Mouse (Mus musculus) CH12.LX (cell line): ENCODE data around the gene Prkcq. TPM values are rescaled to one million over a fixed set of nuclear protein-coding genes. Genes with fewer than 3 reads are reported as not detected.

Experiments
- DNase-seq: peaks from one replicate; pipeline ENCODE4 v3.0.0-alpha.2; 2013; ENCODE audit errors: extremely low read depth
- H3K27ac ChIP-seq: 2 replicates; pipeline ENCODE4 v1.5.1; 2012; ENCODE audit warnings: low read depth, mild to moderate bottlenecking, control low read depth, moderate library complexity; ENCODE audit not compliant: insufficient read depth
- H3K27me3 ChIP-seq: replicated peaks from 2 replicates; pipeline ENCODE3; 2012; ENCODE audit warnings: inconsistent platforms
- H3K36me3 ChIP-seq, 2 experiments: replicated peaks in 1 of 2; 2 replicates each; pipeline versions ENCODE3 to v1.6.1; 2012; ENCODE audit warnings: inconsistent platforms in 1 of 2, low read length in 1 of 2, mild to moderate bottlenecking in 1 of 2, mixed read lengths in 1 of 2, moderate library complexity in 1 of 2; ENCODE audit not compliant: control insufficient read depth in 1 of 2, insufficient read depth in 1 of 2
- H3K4me1 ChIP-seq, 2 experiments: 2 replicates each; pipeline ENCODE4 v1.6.1; 2012; ENCODE audit warnings: inconsistent platforms in 1 of 2, moderate library complexity in 1 of 2; ENCODE audit not compliant: insufficient read depth in 2 of 2, control insufficient read depth in 1 of 2
- H3K4me2 ChIP-seq: 2 replicates; pipeline ENCODE4 v1.6.1; 2012; ENCODE audit warnings: low read depth, mild to moderate bottlenecking, control low read depth; ENCODE audit not compliant: poor library complexity, insufficient read depth, severe bottlenecking
- H3K4me3 ChIP-seq, 3 experiments: fragments of 150-350 bp in 1 of 3; sonication (generic) in 1 of 3; replicated peaks in 1 of 3; 2 replicates each; pipeline versions ENCODE3 to v1.5.1; 2011 to 2012; ENCODE audit warnings: low read depth in 2 of 3, low read length in 2 of 3, mild to moderate bottlenecking in 2 of 3, moderate library complexity in 2 of 3, control low read depth in 1 of 3, improper control_type of control experiment in 1 of 3, inconsistent platforms in 1 of 3, mixed read lengths in 1 of 3; ENCODE audit not compliant: poor library complexity in 1 of 3
- H3K79me2 ChIP-seq: replicated peaks from 2 replicates; pipeline ENCODE4 v1.6.1; 2012; ENCODE audit warnings: mild to moderate bottlenecking, moderate library complexity; ENCODE audit not compliant: control insufficient read depth, poor library complexity, insufficient read depth, severe bottlenecking; ENCODE audit errors: extremely low read depth
- H3K9ac ChIP-seq: 2 replicates; pipeline ENCODE4 v1.6.1; 2012; ENCODE audit warnings: low read depth, mild to moderate bottlenecking, control low read depth, moderate library complexity; ENCODE audit not compliant: insufficient read depth
- H3K9me3 ChIP-seq: replicated peaks from 2 replicates; pipeline ENCODE3; 2012; ENCODE audit warnings: low read length, inconsistent platforms, mixed read lengths
- CHD1 ChIP-seq: IDR thresholded peaks from 2 replicates; pipeline ENCODE4 v1.6.1; 2012; ENCODE audit warnings: low read depth, low read length, improper control_type of control experiment, inconsistent platforms
- CHD2 ChIP-seq: IDR thresholded peaks from 2 replicates; pipeline ENCODE4 v1.6.1; 2011; ENCODE audit warnings: low read length, improper control_type of control experiment
- E2F4 ChIP-seq: IDR thresholded peaks from 2 replicates; pipeline ENCODE4 v1.6.1; 2011; ENCODE audit warnings: low read depth, low read length, improper control_type of control experiment; ENCODE audit not compliant: insufficient replicate concordance
- ELF1 ChIP-seq: IDR thresholded peaks from 2 replicates; pipeline ENCODE4 v1.6.1; 2014; ENCODE audit warnings: low read depth, mild to moderate bottlenecking, inconsistent platforms, low read length, improper control_type of control experiment
- EP300 ChIP-seq: IDR thresholded peaks from 2 replicates; pipeline ENCODE4 v1.6.1; 2011; ENCODE audit warnings: low read length, improper control_type of control experiment
- ETS1 ChIP-seq: conservative IDR thresholded peaks from 2 replicates; pipeline ENCODE4 v1.6.1; 2012; ENCODE audit warnings: low read depth, mild to moderate bottlenecking, inconsistent platforms, low read length, improper control_type of control experiment, moderate library complexity
- GABPA ChIP-seq: IDR thresholded peaks from 2 replicates; pipeline ENCODE4 v1.6.1; 2012; ENCODE audit warnings: low read depth, low read length, improper control_type of control experiment, inconsistent platforms; ENCODE audit not compliant: insufficient replicate concordance
- HCFC1 ChIP-seq: IDR thresholded peaks from 2 replicates; pipeline ENCODE4 v1.6.1; 2012; ENCODE audit warnings: low read depth, mild to moderate bottlenecking, inconsistent platforms, low read length, improper control_type of control experiment
- IRF4 ChIP-seq: IDR thresholded peaks from 2 replicates; pipeline ENCODE4 v1.6.1; 2014; ENCODE audit warnings: low read depth, mild to moderate bottlenecking, inconsistent platforms, low read length, improper control_type of control experiment
- JUN ChIP-seq: IDR thresholded peaks from 2 replicates; pipeline ENCODE4 v1.6.1; 2011; ENCODE audit warnings: low read depth, mild to moderate bottlenecking, low read length, improper control_type of control experiment, moderate library complexity; ENCODE audit not compliant: insufficient read depth
- MAFK ChIP-seq: IDR thresholded peaks from 2 replicates; pipeline ENCODE4 v1.6.1; 2011; ENCODE audit warnings: low read length, improper control_type of control experiment; ENCODE audit not compliant: insufficient replicate concordance
- MEF2A ChIP-seq: IDR thresholded peaks from 2 replicates; pipeline ENCODE4 v1.6.1; 2014; ENCODE audit warnings: low read depth, mild to moderate bottlenecking, inconsistent platforms, low read length, improper control_type of control experiment, borderline replicate concordance
- MXI1 ChIP-seq: IDR thresholded peaks from 2 replicates; pipeline ENCODE4 v1.6.1; 2011; ENCODE audit warnings: mild to moderate bottlenecking, low read depth, low read length, improper control_type of control experiment
- NELFE ChIP-seq: IDR thresholded peaks from 2 replicates; pipeline ENCODE4 v1.6.1; 2011; ENCODE audit warnings: low read depth, low read length, improper control_type of control experiment
- NRF1 ChIP-seq: IDR thresholded peaks from 2 replicates; pipeline ENCODE4 v1.6.1; 2014; ENCODE audit warnings: low read depth, mild to moderate bottlenecking, inconsistent platforms, low read length, improper control_type of control experiment, moderate library complexity
- PAX5 ChIP-seq: IDR thresholded peaks from 2 replicates; pipeline ENCODE4 v1.6.1; 2012; ENCODE audit warnings: low read length, inconsistent platforms, mixed read lengths
- POLR2A ChIP-seq: IDR thresholded peaks from 2 replicates; pipeline ENCODE4 v1.6.1; 2011; ENCODE audit warnings: low read depth, mild to moderate bottlenecking, improper control_type of control experiment, low read length
- SIN3A ChIP-seq: IDR thresholded peaks from 2 replicates; pipeline ENCODE4 v1.6.1; 2012; ENCODE audit warnings: low read length, improper control_type of control experiment, inconsistent platforms
- SMC3 ChIP-seq: IDR thresholded peaks from 2 replicates; pipeline ENCODE4 v1.6.1; 2011; ENCODE audit warnings: low read depth, low read length, improper control_type of control experiment
- TBP ChIP-seq: conservative IDR thresholded peaks from 2 replicates; pipeline ENCODE4 v1.6.1; 2011; ENCODE audit warnings: low read depth, low read length, improper control_type of control experiment
- TCF12 ChIP-seq: IDR thresholded peaks from 2 replicates; pipeline ENCODE4 v1.6.1; 2014; ENCODE audit warnings: low read depth, mild to moderate bottlenecking, inconsistent platforms, low read length, improper control_type of control experiment
- USF2 ChIP-seq: conservative IDR thresholded peaks from 2 replicates; pipeline ENCODE4 v1.6.1; 2011; ENCODE audit warnings: low read depth, low read length, improper control_type of control experiment
- ZC3H11A ChIP-seq: IDR thresholded peaks from 2 replicates; pipeline ENCODE4 v1.6.1; 2012; ENCODE audit warnings: low read depth, mild to moderate bottlenecking, inconsistent platforms, low read length, improper control_type of control experiment
- dilution Hi-C: fragments of 300-500 bp; cut with MboI; formaldehyde crosslinking; loops from 2 replicates; pipeline ENCODE4 v1.14.3; 2020; ENCODE audit warnings: low sequenced_read_pairs; ENCODE audit not compliant: extremely low pct_unique_long_range_greater_than_20kb, extremely low pct_ligation_motif_present
- in situ Hi-C: fragments of 300-500 bp; cut with MboI; formaldehyde crosslinking; loops from 3 replicates; pipeline ENCODE4 v1.14.3; 2019; ENCODE audit warnings: low sequenced_read_pairs, low pct_ligation_motif_present, low pct_unique_long_range_greater_than_20kb, mixed read lengths
- polyA plus RNA-seq: library from polyadenylated mRNA; unstranded; fragments of >175 nt; gene quantifications from 2 replicates; pipeline ENCODE4 v1.2.1, GENCODE M21; 2012; ENCODE audit warnings: low read depth; ENCODE audit not compliant: insufficient read length
- total RNA-seq, 2 experiments: library from RNA; depleted of rRNA; stranded (reverse); fragments of 300-350 nt in 1 of 2; fragments of >200 nt in 1 of 2; gene quantifications; 2 replicates each; pipeline ENCODE4 v1.2.3; 2012 to 2014

The Prkcq gene
- total and polyA plus RNA-seq, 3 experiments: not detected

GRCm38 (mm10) chr2:11231988-11232387 lies 60.1 kb downstream of the Prkcq start:
- dilution Hi-C loops: no loop called here
- no peak for DNase-seq
- H3K9ac ChIP-seq: no peak overlapping the region
- in situ Hi-C loops: no loop called here
- no peaks in the 10 kb centered on the region for H3K27me3 ChIP-seq
- H3K4me2 ChIP-seq: no peak overlapping the region
- H3K79me2 ChIP-seq: no peaks in the 10 kb centered on the region
- H3K4me3 ChIP-seq: no peak overlapping the region
- H3K9me3 ChIP-seq: no peaks in the 10 kb centered on the region
- H3K36me3 ChIP-seq: no peaks in the 10 kb centered on the region
- H3K4me1 ChIP-seq: no peaks in the 10 kb centered on the region
- TF ChIP-seq CHD1 (no peak), IRF4 (no peak), MXI1 (no peak), TBP (no peak), HCFC1 (no peak), EP300 (no peak), POLR2A (no peak), JUN (no peak), NRF1 (no peak), ETS1 (no peak), MEF2A (no peak), ELF1 (no peak), E2F4 (no peak)
- no peak overlapping the region for H3K27ac ChIP-seq

GRCm38 (mm10) chr2:11238254-11238653 lies 66.3 kb downstream of the Prkcq start:
- H3K79me2 ChIP-seq: no peaks in the 10 kb centered on the region
- no peak for TF ChIP-seq CHD1
- TF ChIP-seq, all 38 proteins: peak for 0
- in situ Hi-C loops (no loop called here), dilution Hi-C loops (no loop called here)
- H3K4me1 ChIP-seq: 0 out of 4 replicates have a peak, but pooled peaks cover 0 to 3% of the 10 kb centered on the region in 2 experiments
- no peak overlapping the region for H3K9ac ChIP-seq
- H3K27me3 ChIP-seq: no peaks in the 10 kb centered on the region
- H3K4me2 ChIP-seq: no peak overlapping the region
- H3K4me3 ChIP-seq: no peak overlapping the region
- no peak for DNase-seq
- H3K36me3 ChIP-seq: no peaks in the 10 kb centered on the region
- H3K9me3 ChIP-seq: no peaks in the 10 kb centered on the region
- no peak overlapping the region for H3K27ac ChIP-seq

- TF ChIP-seq HCFC1 (no peak), ELF1 (no peak), IRF4 (no peak), CHD1 (no peak), SMC3 (no peak), TCF12 (no peak), GABPA (no peak), PAX5 (no peak), MEF2A (no peak), SIN3A (no peak), USF2 (no peak), ZC3H11A (no peak), CHD2 (no peak), MAFK (no peak), NELFE (no peak), E2F4 (no peak)
- Histone ChIP-seq H3K79me2 (no peaks in the 10 kb centered on the region), H3K36me3 (no peaks in the 10 kb centered on the region), H3K27ac (no peak overlapping the region), H3K27me3 (no peaks in the 10 kb centered on the region), H3K4me3 (no peak overlapping the region), H3K9ac (no peak overlapping the region), H3K9me3 (no peaks in the 10 kb centered on the region), H3K4me2 (no peak overlapping the region), H3K4me1 (0 out of 4 replicates have a peak, but pooled peaks cover 0 to 3% of the 10 kb centered on the region in 2 experiments)
- in situ Hi-C loops: no loop called here
- DNase-seq: no peak
- dilution Hi-C loops: no loop called here
Measured at GRCm38 (mm10) chr2:11239523-11239922, 67.6 kb downstream of the Prkcq start.
